Mouse (Mus musculus) cortical plate, adult 2 months (tissue): ENCODE results near the gene Dmbx1. TPM values are rescaled to one million over a fixed set of nuclear protein-coding genes. Genes with fewer than 3 reads are reported as not detected.

ENCODE experiments used
- H3K27ac ChIP-seq: fragments of 200-500 bp; 2 replicates; pipeline ENCODE4 v1.5.1; 2012; ENCODE audit warnings: low read length, control low read depth, inconsistent platforms; ENCODE audit not compliant: insufficient read depth
- H3K4me1 ChIP-seq: fragments of 200-500 bp; 2 replicates; pipeline ENCODE4 v1.6.1; 2011; ENCODE audit warnings: low read length; ENCODE audit not compliant: control insufficient read depth, insufficient read depth
- H3K4me3 ChIP-seq: fragments of 200-500 bp; 2 replicates; pipeline ENCODE4 v1.5.1; 2011; ENCODE audit warnings: mild to moderate bottlenecking, low read length, control low read depth; ENCODE audit not compliant: insufficient read depth
- CTCF ChIP-seq: fragments of 200-500 bp; IDR thresholded peaks from 2 replicates; pipeline ENCODE4 v1.5.1; 2011; ENCODE audit warnings: mild to moderate bottlenecking, control low read depth, low read length; ENCODE audit not compliant: insufficient read depth; ENCODE audit errors: extremely low read depth
- POLR2A ChIP-seq: fragments of 200-500 bp; IDR thresholded peaks from 2 replicates; pipeline ENCODE4 v1.6.1; 2011; ENCODE audit warnings: mild to moderate bottlenecking, low read length, control low read depth; ENCODE audit not compliant: insufficient read depth; ENCODE audit errors: extremely low read depth
- polyA plus RNA-seq: library from polyadenylated mRNA; depleted of rRNA; stranded (reverse); fragments of >200 nt; gene quantifications from 2 replicates; pipeline ENCODE4 v1.2.3, GENCODE M21; 2012

Dmbx1 gene
- polyA plus RNA-seq, 1 experiment = 0.04 TPM

GRCm38 (mm10) chr4:115941242-115941820 lies 1.6 kb upstream of the Dmbx1 start:
- no peak overlapping the region for H3K4me3 ChIP-seq
- H3K27ac ChIP-seq = no peak overlapping the region
- no peaks in the 10 kb centered on the region for H3K4me1 ChIP-seq
- TF ChIP-seq CTCF (no peak), POLR2A (no peak)

- no peak overlapping the region for H3K4me3 ChIP-seq
- TF ChIP-seq CTCF (no peak), POLR2A (no peak)
- no peak overlapping the region for H3K27ac ChIP-seq
- no peaks in the 10 kb centered on the region for H3K4me1 ChIP-seq
These were observed 955 bp upstream of the Dmbx1 start for GRCm38 (mm10) chr4:115940681-115941080.

DNA sequence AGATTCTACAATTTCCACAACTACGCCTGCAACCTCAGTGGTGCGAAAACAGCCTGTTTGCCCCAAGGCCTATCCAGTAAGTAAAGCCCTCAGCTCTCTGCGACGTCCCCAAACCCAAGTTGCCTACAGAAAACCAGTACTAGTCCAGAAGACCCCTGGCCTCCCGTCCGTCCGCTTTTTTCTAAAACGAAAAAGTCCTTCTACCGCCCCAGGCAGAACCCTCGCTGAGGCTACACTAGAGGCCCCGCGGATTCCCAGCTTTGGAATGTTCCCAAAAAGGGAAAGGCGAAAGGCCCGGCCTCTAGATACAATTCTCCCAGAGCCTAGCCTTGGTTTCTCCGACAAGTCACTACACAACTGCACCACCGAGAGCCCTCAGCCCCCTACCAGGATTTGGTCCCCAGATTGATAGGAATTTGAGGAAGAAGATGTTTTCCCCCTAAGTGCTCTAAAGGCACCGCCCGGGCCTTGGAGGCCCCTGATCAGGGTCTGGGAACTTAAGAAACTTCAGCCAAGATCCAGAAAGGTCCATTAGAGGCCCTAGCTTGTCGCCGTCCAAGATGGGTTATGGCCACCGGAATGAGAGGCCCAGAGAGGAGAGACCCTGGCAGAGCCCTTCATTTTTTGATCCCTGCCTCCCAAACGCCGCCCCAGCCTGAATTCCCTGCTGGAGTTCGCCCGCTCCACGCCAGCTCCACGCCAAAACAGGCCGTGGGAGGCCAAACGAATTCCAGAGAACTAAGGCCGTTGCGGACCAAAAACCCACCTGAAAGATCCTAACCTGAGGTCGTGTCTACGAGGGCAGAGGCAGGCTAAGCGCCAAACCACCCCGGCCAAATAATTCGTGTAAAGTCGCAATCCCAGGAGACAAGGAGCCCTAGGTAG lies 1.2 kb downstream of the Dmbx1 start:
- H3K27ac ChIP-seq = no peak overlapping the region
- no peak overlapping the region for H3K4me3 ChIP-seq
- no peak for TF ChIP-seq CTCF
- no peak for TF ChIP-seq POLR2A
- H3K4me1 ChIP-seq = no peaks in the 10 kb centered on the region

- H3K4me1 ChIP-seq = no peaks in the 10 kb centered on the region
- no peak for TF ChIP-seq CTCF
- no peak for TF ChIP-seq POLR2A
- no peak overlapping the region for H3K27ac ChIP-seq
- H3K4me3 ChIP-seq = no peak overlapping the region
These were observed 2.4 kb downstream of the Dmbx1 start for GRCm38 (mm10) chr4:115937061-115937976.

DNA sequence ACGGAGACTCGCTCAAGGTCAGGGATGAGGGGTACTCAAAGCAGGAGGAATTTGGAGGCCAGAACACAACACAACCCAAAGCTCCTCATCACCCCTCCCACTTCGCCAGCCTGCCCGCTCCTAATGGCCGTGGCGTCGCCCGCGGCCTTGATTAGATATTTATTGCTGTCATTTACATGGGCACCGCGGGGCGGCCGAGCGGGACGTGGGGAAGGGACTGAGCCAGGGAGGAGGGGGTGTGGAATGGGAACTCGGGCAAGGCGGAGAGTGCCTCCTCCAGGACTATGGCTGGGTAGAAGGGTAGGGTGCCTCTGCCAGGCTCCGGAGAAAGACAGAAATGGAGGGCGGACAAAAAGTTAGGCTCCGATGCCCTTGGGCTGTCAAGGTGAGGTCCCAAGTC lies 3.1 kb downstream of the Dmbx1 start:
- TF ChIP-seq POLR2A = no peak
- TF ChIP-seq CTCF = no peak
- no peak overlapping the region for H3K4me3 ChIP-seq
- no peak overlapping the region for H3K27ac ChIP-seq
- H3K4me1 ChIP-seq = no peaks in the 10 kb centered on the region

DNA sequence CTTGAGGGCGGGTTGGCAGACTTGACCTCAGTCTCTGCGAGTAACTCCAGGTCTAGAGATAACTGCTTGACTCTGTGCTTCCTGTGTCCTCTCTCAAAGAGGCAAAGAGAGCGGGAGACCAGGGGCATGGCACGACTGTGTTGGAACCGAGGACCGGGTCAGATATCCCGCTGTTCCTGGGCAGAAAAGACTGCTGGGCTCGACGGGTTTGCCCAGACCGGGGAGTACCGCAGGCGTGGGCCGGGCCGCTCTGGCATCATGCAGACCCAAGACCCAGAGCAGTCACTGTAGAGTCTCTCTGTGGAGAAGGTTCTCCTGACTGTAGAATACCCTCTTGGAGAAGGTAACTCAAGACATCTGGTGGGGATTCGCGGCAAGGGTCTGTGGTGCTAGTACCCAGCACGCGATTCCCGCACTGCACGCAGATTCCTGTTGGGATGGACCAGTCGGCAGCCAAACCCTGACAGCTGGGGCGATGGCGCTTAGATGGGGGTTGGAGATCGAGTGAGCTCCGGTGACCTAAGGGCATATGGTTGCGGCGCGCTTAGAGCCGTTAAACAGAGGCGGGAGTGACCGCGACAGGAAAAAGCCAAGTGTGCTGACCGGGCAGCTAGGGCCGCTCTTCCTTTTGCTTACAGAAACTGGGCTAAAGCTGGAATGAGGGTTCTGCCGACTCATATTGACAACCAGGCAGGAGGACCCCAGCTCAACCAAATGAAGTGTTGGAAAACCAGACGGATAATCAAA lies 3.7 kb downstream of the Dmbx1 start:
- Histone ChIP-seq H3K4me1 (no peaks in the 10 kb centered on the region), H3K27ac (no peak overlapping the region), H3K4me3 (no peak overlapping the region)
- TF ChIP-seq CTCF (no peak), POLR2A (no peak)

GRCm38 (mm10) chr4:115931556-115932088 lies 8.1 kb downstream of the Dmbx1 start:
- Histone ChIP-seq H3K4me1 (no peaks in the 10 kb centered on the region), H3K4me3 (no peak overlapping the region), H3K27ac (no peak overlapping the region)
- no peak for TF ChIP-seq CTCF
- TF ChIP-seq POLR2A = no peak

- Histone ChIP-seq H3K4me3 (no peak overlapping the region), H3K4me1 (no peaks in the 10 kb centered on the region), H3K27ac (no peak overlapping the region)
- TF ChIP-seq POLR2A (no peak), CTCF (no peak)
These were observed 12.1 kb downstream of the Dmbx1 start for GRCm38 (mm10) chr4:115927637-115928036.
